9 mouse cellular contexts compared by ENCODE assay signal in the genomic region with DNA sequence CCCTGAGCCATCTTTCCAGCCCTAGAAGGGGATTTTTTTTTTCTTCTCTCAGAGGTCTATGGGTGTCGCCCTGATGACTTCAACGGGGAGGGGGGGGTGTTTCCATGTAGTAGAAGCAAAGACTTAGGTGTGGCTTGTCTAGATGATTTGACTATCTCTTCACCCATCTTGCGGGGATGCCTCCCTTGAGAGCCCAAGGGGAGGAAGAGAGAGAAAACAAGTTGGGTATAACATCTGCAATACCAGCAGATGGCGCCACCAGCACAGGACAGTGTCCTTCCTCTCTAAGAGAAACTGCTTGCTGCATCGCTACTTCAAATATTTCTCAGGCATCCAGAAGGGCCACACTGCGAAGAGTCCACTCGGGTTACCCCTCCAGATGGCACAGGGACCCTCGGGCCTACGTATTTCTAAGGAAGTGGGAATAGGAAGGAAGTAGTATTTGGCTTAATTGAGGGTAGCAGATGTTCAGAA. TPM values are rescaled to one million over a fixed set of nuclear protein-coding genes. Genes with fewer than 3 reads are reported as not detected.
DNase-seq lines count a peak whose midpoint lies in the region; ATAC-seq and TF ChIP-seq lines count a peak whose summit lies in the region.
"Had no signal": no experiment of that assay in that cellular context is flagged by ENCODE, and none has a peak within 500 bp of the region (broad histone marks: within the 10 kb centered on the region; RNA-seq: fewer than 3 reads in every experiment).

No protein-coding gene starts in this region.

- H3K27me3 ChIP-seq in E14TG2a.4 (ENCODE audit: insufficient read depth, low read length) = peaks cover 4% of the 10 kb centered on the region; the same call in 1 of the 2 replicates
- peaks cover 10% of the 10 kb centered on the region; the same call in 1 of the 2 replicates for H3K27me3 ChIP-seq in forebrain, embryonic 10.5 days (ENCODE audit: poor library complexity, severe bottlenecking)
- no peaks in the 10 kb centered on the region for H3K27me3 ChIP-seq in heart, embryonic 15.5 days
- H3K27me3 ChIP-seq in liver, embryonic 16.5 days (ENCODE audit: control insufficient read depth, insufficient read depth, low read depth, low read length) = no peaks in the 10 kb centered on the region
- peaks cover 5% of the 10 kb centered on the region; the same call in 1 of the 2 replicates for H3K27me3 ChIP-seq in neural tube, embryonic 13.5 days
- H3K27me3 ChIP-seq in testis, adult 2 months (ENCODE audit: control insufficient read depth, insufficient read depth, low read length) = no peaks in the 10 kb centered on the region

- peak overlapping the region; percentile 43 for H3K4me2 ChIP-seq in heart, embryonic 15.5 days
- peak overlapping the region; percentile 36; the same call in 1 of the 2 replicates for H3K4me2 ChIP-seq in liver, embryonic 16.5 days (ENCODE audit: low read depth, low read length)
- peak overlapping the region; percentile 25 for H3K4me2 ChIP-seq in neural tube, embryonic 13.5 days

- H3K27ac ChIP-seq in forebrain, embryonic 10.5 days = no peak overlapping the region
- H3K27ac ChIP-seq in heart, embryonic 15.5 days = no peak overlapping the region
- no peak overlapping the region for H3K27ac ChIP-seq in liver, embryonic 16.5 days (ENCODE audit: low read length)
- no peak overlapping the region for H3K27ac ChIP-seq in neural tube, embryonic 13.5 days (replicated peaks)
- no peak overlapping the region for H3K27ac ChIP-seq in testis, adult 2 months (ENCODE audit: control insufficient read depth, insufficient read depth, low read depth, low read length)

- H3K9ac ChIP-seq in heart, embryonic 15.5 days = no peak overlapping the region
- no peak overlapping the region for H3K9ac ChIP-seq in liver, embryonic 16.5 days (ENCODE audit: low read depth, low read length)
- no peak overlapping the region for H3K9ac ChIP-seq in neural tube, embryonic 13.5 days

- no peaks in the 10 kb centered on the region for H3K36me3 ChIP-seq in E14TG2a.4 (ENCODE audit: insufficient read depth, low read length)
- H3K36me3 ChIP-seq in forebrain, embryonic 10.5 days (replicated peaks) = no peaks in the 10 kb centered on the region
- H3K36me3 ChIP-seq in heart, embryonic 15.5 days = no peaks in the 10 kb centered on the region
- H3K36me3 ChIP-seq in liver, embryonic 16.5 days (ENCODE audit: control insufficient read depth, insufficient read depth) = no peaks in the 10 kb centered on the region
- H3K36me3 ChIP-seq in neural tube, embryonic 13.5 days = no peaks in the 10 kb centered on the region
- H3K36me3 ChIP-seq in testis, adult 2 months (ENCODE audit: control insufficient read depth, insufficient read depth, low read length) = no peaks in the 10 kb centered on the region

- TF ChIP-seq POLR2A in testis, adult 2 months (IDR thresholded peaks at IDR 0.05; ENCODE audit: control insufficient read depth, low read depth, low read length) = no peak

- H3K9me3 ChIP-seq in E14TG2a.4 (ENCODE audit: low read length) = no peaks in the 10 kb centered on the region
- no peaks in the 10 kb centered on the region for H3K9me3 ChIP-seq in forebrain, embryonic 10.5 days
- H3K9me3 ChIP-seq in heart, embryonic 15.5 days (replicated peaks) = no peaks in the 10 kb centered on the region
- no peaks in the 10 kb centered on the region for H3K9me3 ChIP-seq in liver, embryonic 16.5 days (replicated peaks; ENCODE audit: control insufficient read depth, low read length)
- no peaks in the 10 kb centered on the region for H3K9me3 ChIP-seq in neural tube, embryonic 13.5 days

- H3K4me1 ChIP-seq in E14TG2a.4 (replicated peaks; ENCODE audit: low read depth, low read length) = peaks cover 53% of the 10 kb centered on the region
- H3K4me1 ChIP-seq in forebrain, embryonic 10.5 days = peaks cover 25% of the 10 kb centered on the region
- H3K4me1 ChIP-seq in heart, embryonic 15.5 days (replicated peaks) = peaks cover 20% of the 10 kb centered on the region
- H3K4me1 ChIP-seq in liver, embryonic 16.5 days (ENCODE audit: control insufficient read depth, low read depth, low read length) = peaks cover 2% of the 10 kb centered on the region
- peaks cover 17% of the 10 kb centered on the region for H3K4me1 ChIP-seq in neural tube, embryonic 13.5 days (replicated peaks)
- peaks cover 15% of the 10 kb centered on the region for H3K4me1 ChIP-seq in testis, adult 2 months (ENCODE audit: control insufficient read depth, insufficient read depth, low read length)

- ATAC-seq in heart, embryonic 15.5 days (replicated peaks; ENCODE audit: insufficient number of reproducible peaks, insufficient read depth, low FRiP score, low read depth) = 0 out of 2 replicates have a peak, but pooled peaks have one; percentile 32
- 0 out of 2 replicates have a peak, but pooled peaks have one; percentile 32 for ATAC-seq in liver, embryonic 16.5 days (ENCODE audit: low read depth)
- peak; percentile 56; the same call in 1 of the 2 replicates for ATAC-seq in neural tube, embryonic 13.5 days (ENCODE audit: low read depth)

- 4% methylated on average over 9 of the region's 9 CpGs for WGBS in forebrain, embryonic 10.5 days
- WGBS in heart, embryonic 15.5 days = under 1% methylated on average over 9 of the region's 9 CpGs
- 1% methylated on average over 9 of the region's 9 CpGs for WGBS in large intestine, adult 2 months
- WGBS in liver, embryonic 16.5 days (ENCODE audit: insufficient replicate concordance) = under 1% methylated on average over 9 of the region's 9 CpGs
- 3% methylated on average over 9 of the region's 9 CpGs for WGBS in neural tube, embryonic 13.5 days

- peak; percentile 46 for TF ChIP-seq CTCF in E14TG2a.4 (conservative IDR thresholded peaks at IDR 0.05; ENCODE audit: low read length)
- TF ChIP-seq CTCF in testis, adult 2 months (IDR thresholded peaks at IDR 0.05; ENCODE audit: control insufficient read depth, insufficient read depth, insufficient replicate concordance, low read depth, low read length) = peak; percentile 73; the same call in 1 of the 2 replicates

- H3K4me3 ChIP-seq in E14TG2a.4 (replicated peaks; ENCODE audit: low read length) = peak overlapping the region; percentile 45; the same call in 1 of the 2 replicates
- no peak overlapping the region; the same call in 1 of the 2 replicates for H3K4me3 ChIP-seq in forebrain, embryonic 10.5 days
- H3K4me3 ChIP-seq in heart, embryonic 15.5 days = no peak overlapping the region
- no peak overlapping the region for H3K4me3 ChIP-seq in liver, embryonic 16.5 days (ENCODE audit: low read depth, low read length)
- H3K4me3 ChIP-seq in neural tube, embryonic 13.5 days = no peak overlapping the region
- H3K4me3 ChIP-seq in testis, adult 2 months (ENCODE audit: control insufficient read depth, low read depth, low read length) = peak overlapping the region; percentile 47

- DNase-seq in c-Kit-negative CD71-positive TER-119-positive erythroid progenitor cells, embryonic 14.5 days (ENCODE audit: low read depth, low spot score) = peak; percentile 60
- DNase-seq in forebrain, embryonic 10.5 days (ENCODE audit: extremely low spot score, low spot score) = peak; percentile 83
- DNase-seq in large intestine, adult 2 months (ENCODE audit: low read depth, low spot score) = peak; percentile 66

RNA-seq across cellular contexts. Expression of a gene that starts 2.6 kb away (rescaled TPM):
- not detected in 2 replicates for polyA plus RNA-seq in forebrain, embryonic 10.5 days (2016; fragmentation: Nextera tagmentation; extraction: Ambion mirVana)
- not detected in 2 replicates for polyA plus RNA-seq in heart, embryonic 15.5 days (2015; fragmentation: Nextera tagmentation; extraction: Ambion mirVana)
- 1.6 and 2.7 TPM in 2 replicates for polyA plus RNA-seq in large intestine, adult 2 months (2012; rRNA removed)
- not detected in 2 replicates for polyA plus RNA-seq in liver, embryonic 16.5 days (2015; fragmentation: Nextera tagmentation; extraction: Ambion mirVana)
- not detected in 2 replicates for polyA plus RNA-seq in neural tube, embryonic 13.5 days (2015; fragmentation: Nextera tagmentation; extraction: Ambion mirVana)
- 1.9 TPM in 1 of 2 replicates, not detected in the other for polyA plus RNA-seq in testis, adult 2 months (2012; rRNA removed)
- polyA plus RNA-seq: neural tube, embryonic 14.5 days had no signal

RNA-seq across cellular contexts. Expression of a gene that starts 15.7 kb away (rescaled TPM):
- not detected in 2 replicates for polyA plus RNA-seq in forebrain, embryonic 10.5 days (2016; fragmentation: Nextera tagmentation; extraction: Ambion mirVana)
- 0.11 TPM in 1 of 2 replicates, not detected in the other for polyA plus RNA-seq in heart, embryonic 15.5 days (2015; fragmentation: Nextera tagmentation; extraction: Ambion mirVana)
- 0.05 TPM in 1 of 2 replicates, not detected in the other for polyA plus RNA-seq in large intestine, adult 2 months (2012; rRNA removed)
- polyA plus RNA-seq in liver, embryonic 16.5 days (2015; fragmentation: Nextera tagmentation; extraction: Ambion mirVana) = 0.11 TPM in 1 of 2 replicates, not detected in the other
- not detected in 2 replicates for polyA plus RNA-seq in neural tube, embryonic 13.5 days (2015; fragmentation: Nextera tagmentation; extraction: Ambion mirVana)
- 0.61 and 1.3 TPM in 2 replicates for polyA plus RNA-seq in testis, adult 2 months (2012; rRNA removed)
- polyA plus RNA-seq: neural tube, embryonic 14.5 days had no signal

Comparison
In these comparisons a context has a peak if more than half of its experiments do, and no peak if none do; other contexts are left out.
1. H3K4me3 ChIP-seq: peak in E14TG2a.4 (single experiment) and testis, adult 2 months (single experiment); none in forebrain, embryonic 10.5 days (single experiment), heart, embryonic 15.5 days (single experiment), liver, embryonic 16.5 days (single experiment) and neural tube, embryonic 13.5 days (single experiment).
2. Peak in every context shown above with its lines, with median percentiles within 50 percentile points of each other: DNase-seq, ATAC-seq and H3K4me2 ChIP-seq.